Mouse (Mus musculus) midbrain, embryonic 10.5 days (tissue): ENCODE measurements around the gene Olfr524. TPM values are rescaled to one million over a fixed set of nuclear protein-coding genes. Genes with fewer than 3 reads are reported as not detected.

Source experiments
- DNase-seq: peaks from one replicate; pipeline ENCODE4 v3.0.0-alpha.2; 2017; ENCODE audit warnings: low spot score
- H3K27ac ChIP-seq: fragments of 300-500 bp; sonication (generic); replicated peaks from 2 replicates; pipeline ENCODE4 v1.5.1; 2016; ENCODE audit warnings: mild to moderate bottlenecking
- H3K27me3 ChIP-seq: fragments of 300-500 bp; sonication (generic); 2 replicates; pipeline ENCODE4 v1.6.1; 2016; ENCODE audit warnings: low read depth, mild to moderate bottlenecking; ENCODE audit not compliant: poor library complexity, severe bottlenecking
- H3K36me3 ChIP-seq: fragments of 300-500 bp; sonication (generic); 2 replicates; pipeline ENCODE4 v1.6.1; 2016; ENCODE audit warnings: mild to moderate bottlenecking, moderate library complexity
- H3K4me1 ChIP-seq: fragments of 300-500 bp; sonication (generic); 2 replicates; pipeline ENCODE4 v1.6.1; 2016
- H3K4me3 ChIP-seq: fragments of 300-500 bp; sonication (generic); 2 replicates; pipeline ENCODE4 v1.5.1; 2016; ENCODE audit warnings: mild to moderate bottlenecking, moderate library complexity
- H3K9me3 ChIP-seq: fragments of 300-500 bp; sonication (generic); replicated peaks from 2 replicates; pipeline ENCODE4 v1.6.1; 2016; ENCODE audit warnings: mild to moderate bottlenecking
- WGBS: fragments of 180-500 bp; shearing (Covaris S2); methylation state at CpG from one replicate; pipeline ENCODE4 v1.1.7; 2016; 5-methylcytosine and 5-hydroxymethylcytosine counted together
- polyA plus RNA-seq: library from polyadenylated mRNA; unstranded; fragments of >200 nt; fragmentation: Nextera tagmentation; extraction: Ambion mirVana; gene quantifications from 2 replicates; pipeline ENCODE4 v1.2.1, GENCODE M21; 2016

Olfr524 gene
- not detected in 2 replicates for polyA plus RNA-seq

DNA sequence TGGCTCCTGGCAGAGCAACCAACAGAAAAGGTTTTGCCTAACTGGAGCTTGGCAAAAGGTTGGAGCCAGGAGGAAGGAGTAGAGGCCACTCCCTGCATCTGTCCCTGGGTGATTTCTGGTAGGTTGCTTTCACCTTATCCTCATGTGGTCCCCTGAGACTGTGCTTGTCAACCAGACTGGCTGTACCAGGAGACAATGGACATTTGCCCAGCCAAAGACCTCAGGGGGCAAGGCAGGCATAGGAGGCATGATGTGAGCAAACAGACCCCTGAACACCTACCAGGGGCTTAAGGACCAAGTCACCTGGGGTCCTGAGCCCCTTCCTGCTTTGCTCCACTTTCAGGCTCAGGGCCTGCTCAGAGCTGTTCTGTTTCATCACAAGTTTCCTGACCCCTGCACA is at the start of gene Olfr524:
TSS of gene Olfr524 (minus strand) at position 101 of the 400 bp plus-strand sequence.
- no peak for DNase-seq
- H3K36me3 ChIP-seq = no peaks in the 10 kb centered on the region
- no peak within 1 kb of the TSS for H3K27ac ChIP-seq
- H3K27me3 ChIP-seq = no peaks in the 10 kb centered on the region
- H3K9me3 ChIP-seq = no peaks in the 10 kb centered on the region
- H3K4me3 ChIP-seq = no peak within 1 kb of the TSS
- no peaks in the 10 kb centered on the region for H3K4me1 ChIP-seq

DNA sequence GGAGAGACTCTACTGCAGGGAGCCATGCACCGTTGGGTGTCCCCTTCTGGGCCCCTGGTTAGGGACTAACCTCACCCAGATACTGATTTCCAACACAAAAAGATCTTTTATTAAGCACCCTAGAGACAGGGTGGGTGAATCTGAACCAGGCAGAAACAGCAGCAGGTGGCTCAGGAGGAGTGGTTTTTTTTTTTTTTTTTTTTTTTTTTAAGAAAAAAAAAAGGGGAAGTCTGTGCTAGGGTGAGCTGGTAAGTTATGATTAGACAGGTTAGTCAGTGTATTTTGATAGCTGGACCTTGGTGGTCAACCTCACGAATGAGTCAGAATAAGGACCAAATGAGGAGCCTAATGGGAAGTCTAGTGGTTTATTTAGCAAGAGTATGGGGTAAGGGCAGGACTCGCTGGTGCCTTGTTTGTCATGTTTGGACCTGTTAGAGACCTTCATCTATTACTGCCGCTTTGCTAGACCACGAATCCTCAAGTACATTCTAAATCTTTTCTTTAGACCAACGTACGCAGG is 48.1 kb upstream of the Olfr524 start:
- Histone ChIP-seq H3K27ac (no peak overlapping the region), H3K36me3 (no peaks in the 10 kb centered on the region), H3K4me1 (no peaks in the 10 kb centered on the region), H3K9me3 (no peaks in the 10 kb centered on the region), H3K4me3 (no peak overlapping the region), H3K27me3 (no peaks in the 10 kb centered on the region)
- 85% methylated on average over 7 of the region's 7 CpGs for WGBS
- DNase-seq = no peak

DNA sequence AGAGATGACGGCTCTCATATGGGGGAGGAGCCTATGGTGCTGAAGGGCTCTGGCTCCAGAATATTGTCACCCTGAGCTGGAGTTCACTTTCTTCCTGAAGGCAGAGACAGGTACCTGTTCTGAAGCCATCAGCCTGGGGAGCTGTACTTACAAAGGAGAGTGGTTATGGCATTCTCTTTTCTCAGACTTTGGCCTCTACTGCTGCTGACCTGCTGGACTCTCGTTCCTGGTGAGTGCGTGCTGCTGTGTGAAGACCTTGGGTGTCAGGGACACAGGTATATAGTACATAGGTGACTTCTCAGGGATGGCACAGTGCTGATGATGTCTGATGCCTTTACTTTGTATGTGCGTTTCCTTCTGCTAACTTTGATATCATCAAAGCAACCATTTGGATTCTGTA is 41.5 kb upstream of the Olfr524 start, which contains the start of gene 5830411N06Rik:
TSS of gene 5830411N06Rik (plus strand) at position 69 of the 400 bp plus-strand sequence.
- H3K4me3 ChIP-seq = no peak within 1 kb of the TSS

DNA sequence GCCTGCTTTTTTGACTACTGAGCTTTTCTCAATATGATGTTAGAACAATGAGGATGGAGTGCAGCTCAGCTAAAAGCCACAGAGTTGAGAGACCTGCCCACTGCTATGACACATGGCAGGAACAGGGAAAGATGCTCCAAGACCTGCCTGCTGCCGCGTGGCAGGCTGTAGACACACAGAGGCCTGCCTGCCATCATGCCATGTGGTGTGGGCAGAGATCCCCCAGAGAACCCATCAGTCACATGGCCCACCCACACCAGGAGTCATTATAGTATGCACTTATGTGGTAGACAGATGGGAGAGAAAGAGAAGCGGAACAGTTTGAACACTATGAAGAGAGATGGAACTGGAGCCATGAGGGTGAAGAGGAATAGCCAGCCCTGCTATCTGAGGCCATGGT is 27.9 kb upstream of the Olfr524 start:
- 89% methylated on average over 3 of the region's 3 CpGs for WGBS
- no peak for DNase-seq
- no peak overlapping the region for H3K27ac ChIP-seq

More for the DNA sequence above, 41.5 kb upstream of the Olfr524 start, which contains the start of gene 5830411N06Rik:
- H3K9me3 ChIP-seq = no peaks in the 10 kb centered on the region; the same call in 1 of the 2 replicates
- no peaks in the 10 kb centered on the region for H3K36me3 ChIP-seq
- H3K27me3 ChIP-seq = no peaks in the 10 kb centered on the region
- no peak for DNase-seq
- no peak within 1 kb of the TSS for H3K27ac ChIP-seq
- WGBS = 83% methylated on average over 4 of the region's 4 CpGs
- no peaks in the 10 kb centered on the region for H3K4me1 ChIP-seq

DNA sequence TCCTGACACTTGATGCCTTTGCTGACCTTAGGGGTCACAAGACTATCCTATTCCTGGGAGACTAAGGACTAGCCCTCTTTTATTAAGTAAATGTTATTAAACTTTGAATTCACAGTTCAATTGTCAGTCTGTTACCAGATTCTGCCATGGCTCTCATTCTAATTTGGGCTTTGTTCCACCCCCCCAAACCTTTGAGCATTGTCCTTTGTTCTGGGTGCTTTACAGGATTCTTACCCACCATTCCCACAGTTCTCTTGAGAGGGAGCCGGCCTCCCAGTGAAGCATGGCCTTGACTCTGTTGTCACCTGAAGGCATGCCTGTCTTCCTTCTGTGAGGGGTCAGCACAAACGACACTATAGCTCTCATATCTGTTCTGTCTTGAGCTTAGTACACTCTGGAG is 25.3 kb upstream of the Olfr524 start:
- Histone ChIP-seq H3K27ac (no peak overlapping the region), H3K27me3 (no peaks in the 10 kb centered on the region)
- WGBS = 77% methylated on average over 2 of the region's 2 CpGs

More for the DNA sequence above, 27.9 kb upstream of the Olfr524 start:
- Histone ChIP-seq H3K27me3 (no peaks in the 10 kb centered on the region), H3K36me3 (no peaks in the 10 kb centered on the region), H3K4me1 (no peaks in the 10 kb centered on the region), H3K9me3 (no peaks in the 10 kb centered on the region), H3K4me3 (no peak overlapping the region)

DNA sequence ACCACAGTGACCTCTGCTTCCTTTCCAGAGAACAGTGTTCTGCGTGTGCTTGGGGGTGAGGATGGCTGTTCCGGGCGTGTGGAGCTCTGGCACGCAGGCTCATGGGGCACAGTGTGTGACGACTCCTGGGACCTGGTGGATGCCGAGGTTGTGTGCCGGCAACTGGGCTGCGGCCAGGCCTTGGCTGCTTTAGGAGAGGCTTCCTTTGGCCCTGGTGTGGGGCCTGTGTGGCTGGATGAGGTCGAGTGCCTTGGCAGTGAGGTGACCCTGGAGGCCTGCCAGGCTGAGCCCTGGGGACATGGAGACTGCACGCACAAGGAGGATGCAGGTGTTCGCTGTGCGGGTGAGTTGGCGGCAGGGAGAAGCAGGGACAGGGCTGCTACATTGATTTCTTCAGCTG is 22.7 kb upstream of the Olfr524 start:
- no peak for DNase-seq
- Histone ChIP-seq H3K4me3 (no peak overlapping the region), H3K9me3 (no peaks in the 10 kb centered on the region), H3K27me3 (no peaks in the 10 kb centered on the region), H3K36me3 (no peaks in the 10 kb centered on the region), H3K4me1 (no peaks in the 10 kb centered on the region), H3K27ac (no peak overlapping the region)
- WGBS = 88% methylated on average over 13 of the region's 13 CpGs

More for the DNA sequence above, 25.3 kb upstream of the Olfr524 start:
- no peaks in the 10 kb centered on the region for H3K4me1 ChIP-seq
- DNase-seq = no peak
- H3K36me3 ChIP-seq = no peaks in the 10 kb centered on the region
- H3K4me3 ChIP-seq = no peak overlapping the region
- H3K9me3 ChIP-seq = no peaks in the 10 kb centered on the region

DNA sequence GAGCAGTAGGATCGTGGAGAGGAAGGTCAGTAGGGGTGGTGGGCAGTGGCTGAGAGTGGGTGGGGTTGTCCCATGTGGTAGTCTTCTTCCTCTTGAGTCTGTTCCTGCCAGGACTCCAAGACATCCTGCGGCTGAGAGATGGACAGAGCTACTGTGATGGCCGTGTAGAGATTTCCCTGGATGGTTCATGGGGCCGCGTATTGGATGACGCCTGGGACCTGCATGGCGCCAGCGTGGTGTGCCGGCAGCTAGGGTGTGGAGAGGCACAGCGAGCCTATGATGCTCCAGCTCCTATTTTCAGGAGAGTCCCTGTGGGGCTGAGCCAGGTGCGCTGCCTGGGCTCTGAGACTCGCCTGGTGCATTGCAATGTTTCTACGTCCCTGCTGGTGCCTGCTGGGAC is 18.4 kb upstream of the Olfr524 start:
- DNase-seq = no peak
- H3K4me3 ChIP-seq = no peak overlapping the region
- no peaks in the 10 kb centered on the region for H3K9me3 ChIP-seq
- no peaks in the 10 kb centered on the region for H3K27me3 ChIP-seq
- WGBS = 90% methylated on average over 13 of the region's 13 CpGs
- H3K36me3 ChIP-seq = no peaks in the 10 kb centered on the region
- no peaks in the 10 kb centered on the region for H3K4me1 ChIP-seq
- no peak overlapping the region for H3K27ac ChIP-seq

DNA sequence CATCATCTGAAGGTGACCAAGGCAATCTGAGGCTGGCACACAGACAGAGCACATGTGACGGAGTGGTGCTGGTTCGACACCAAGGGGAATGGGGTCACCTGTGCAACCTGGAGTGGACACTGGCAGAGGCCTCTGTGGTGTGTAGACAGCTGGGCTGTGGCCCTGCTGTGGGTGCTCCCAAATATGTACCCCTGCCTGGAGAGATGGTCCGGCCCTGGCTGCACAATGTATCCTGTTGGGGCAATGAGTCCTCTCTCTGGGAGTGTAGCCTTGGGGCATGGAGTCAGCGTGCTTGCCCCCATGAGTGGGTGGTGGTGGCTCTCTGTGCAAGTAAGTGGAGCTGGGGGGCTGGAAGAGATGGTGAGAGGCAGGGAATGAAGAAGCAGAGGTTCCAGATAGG is 14.6 kb upstream of the Olfr524 start:
- no peaks in the 10 kb centered on the region for H3K9me3 ChIP-seq
- H3K27ac ChIP-seq = no peak overlapping the region
- DNase-seq = no peak
- no peaks in the 10 kb centered on the region for H3K27me3 ChIP-seq
- no peaks in the 10 kb centered on the region for H3K4me1 ChIP-seq
- no peak overlapping the region for H3K4me3 ChIP-seq
- H3K36me3 ChIP-seq = no peaks in the 10 kb centered on the region
- WGBS = 83% methylated on average over 4 of the region's 4 CpGs

DNA sequence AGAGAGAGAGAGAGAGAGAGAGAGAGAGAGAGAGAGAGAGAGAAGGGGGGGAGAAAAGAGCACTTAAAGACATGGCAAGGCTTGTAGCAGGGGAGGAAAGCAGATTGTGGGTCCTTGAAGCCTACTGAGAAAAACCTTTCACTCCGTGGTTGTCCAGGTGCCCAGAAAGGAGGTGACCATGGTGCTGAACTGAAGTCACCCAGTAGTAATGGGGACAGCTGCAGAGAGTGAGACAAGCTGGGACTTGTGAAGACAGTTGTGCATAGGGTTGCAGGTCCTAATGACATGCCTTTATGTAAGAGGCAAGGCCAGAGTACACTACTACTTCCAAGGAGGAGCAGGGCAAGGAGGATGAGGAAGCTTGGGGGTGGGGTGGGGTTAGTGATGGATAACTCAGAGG is 13.5 kb upstream of the Olfr524 start:
- no peaks in the 10 kb centered on the region for H3K27me3 ChIP-seq
- no peak overlapping the region for H3K27ac ChIP-seq
- H3K36me3 ChIP-seq = no peaks in the 10 kb centered on the region
- no peaks in the 10 kb centered on the region for H3K4me1 ChIP-seq
- WGBS = 15% methylated on average over 1 of the region's 1 CpGs
- H3K9me3 ChIP-seq = no peaks in the 10 kb centered on the region
- no peak overlapping the region for H3K4me3 ChIP-seq
- DNase-seq = no peak

DNA sequence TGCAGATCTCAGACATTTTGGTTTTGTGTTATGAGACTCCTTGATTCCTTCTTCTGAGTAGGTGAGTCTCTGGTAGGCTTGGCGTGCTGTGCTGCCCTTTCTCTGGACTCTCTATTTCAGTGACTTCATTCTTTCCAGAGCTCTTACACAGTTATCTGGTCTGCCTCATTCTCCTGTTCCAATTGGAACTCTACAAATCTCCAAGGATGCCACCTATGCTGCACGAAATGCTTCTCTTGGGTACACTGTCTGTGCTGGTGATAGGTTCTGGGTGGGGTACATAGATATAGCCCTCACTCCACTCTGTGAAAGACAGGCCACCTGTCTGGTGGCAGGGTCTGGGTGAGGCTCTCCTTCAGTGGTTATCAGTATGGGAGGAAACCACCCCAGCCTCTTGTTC is 12.2 kb upstream of the Olfr524 start, which contains the start of gene Cd163l1:
TSS of gene Cd163l1 (plus strand) at position 301 of the 400 bp plus-strand sequence.
- no peak within 1 kb of the TSS for H3K4me3 ChIP-seq
- WGBS = 88% methylated on average over 2 of the region's 2 CpGs

DNA sequence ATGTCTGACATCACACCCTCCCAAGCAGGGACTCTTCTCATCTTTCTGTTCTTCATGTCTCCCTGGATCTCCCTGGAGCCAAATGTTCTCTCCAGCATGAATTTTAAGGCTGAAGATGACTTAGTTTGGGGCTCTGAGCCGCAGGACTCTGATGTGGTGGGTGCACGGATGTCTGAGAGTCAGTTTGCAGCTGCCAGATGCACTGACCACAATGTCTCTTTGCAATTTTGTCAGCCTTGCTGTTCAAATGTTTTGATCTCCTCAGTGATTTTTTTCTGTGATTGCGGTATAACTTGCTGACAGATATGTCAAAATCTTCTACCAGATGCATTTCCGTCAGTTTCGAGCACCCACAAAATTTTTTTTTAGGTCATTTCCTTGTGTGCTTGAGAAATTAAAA is 8.1 kb upstream of the Olfr524 start:
- 84% methylated on average over 5 of the region's 5 CpGs for WGBS

More for the DNA sequence above, 12.2 kb upstream of the Olfr524 start, which contains the start of gene Cd163l1:
- H3K27me3 ChIP-seq = no peaks in the 10 kb centered on the region
- no peaks in the 10 kb centered on the region for H3K4me1 ChIP-seq
- no peaks in the 10 kb centered on the region for H3K9me3 ChIP-seq
- no peak within 1 kb of the TSS for H3K27ac ChIP-seq
- no peaks in the 10 kb centered on the region for H3K36me3 ChIP-seq
- DNase-seq = no peak

DNA sequence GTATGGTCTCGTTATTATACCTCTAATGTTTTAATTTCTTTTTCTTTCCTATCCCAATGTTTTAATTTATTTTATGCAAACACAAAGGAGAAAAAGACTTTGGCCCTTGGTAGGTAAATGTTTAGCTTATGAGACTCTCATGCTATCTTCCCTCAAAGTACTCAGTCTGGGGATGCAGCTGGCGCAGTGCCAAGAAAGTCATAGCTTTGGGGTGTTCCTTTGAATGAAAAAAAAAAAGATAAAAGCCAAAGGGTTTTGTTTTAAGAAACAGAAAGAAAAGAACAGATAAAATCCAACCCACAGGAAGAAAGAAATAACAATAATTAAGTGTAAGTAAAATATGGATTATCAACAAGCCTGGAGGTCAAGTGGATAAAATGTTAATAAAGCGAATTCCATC is 2.9 kb upstream of the Olfr524 start:
- 84% methylated on average over 3 of the region's 3 CpGs for WGBS
- DNase-seq = no peak
- Histone ChIP-seq H3K27ac (no peak overlapping the region), H3K4me3 (no peak overlapping the region), H3K9me3 (no peaks in the 10 kb centered on the region), H3K36me3 (no peaks in the 10 kb centered on the region), H3K27me3 (no peaks in the 10 kb centered on the region), H3K4me1 (no peaks in the 10 kb centered on the region)

More for the DNA sequence above, 8.1 kb upstream of the Olfr524 start:
- H3K27me3 ChIP-seq = no peaks in the 10 kb centered on the region
- no peak for DNase-seq
- H3K9me3 ChIP-seq = no peaks in the 10 kb centered on the region
- H3K27ac ChIP-seq = no peak overlapping the region
- no peak overlapping the region for H3K4me3 ChIP-seq
- no peaks in the 10 kb centered on the region for H3K4me1 ChIP-seq
- no peaks in the 10 kb centered on the region for H3K36me3 ChIP-seq

DNA sequence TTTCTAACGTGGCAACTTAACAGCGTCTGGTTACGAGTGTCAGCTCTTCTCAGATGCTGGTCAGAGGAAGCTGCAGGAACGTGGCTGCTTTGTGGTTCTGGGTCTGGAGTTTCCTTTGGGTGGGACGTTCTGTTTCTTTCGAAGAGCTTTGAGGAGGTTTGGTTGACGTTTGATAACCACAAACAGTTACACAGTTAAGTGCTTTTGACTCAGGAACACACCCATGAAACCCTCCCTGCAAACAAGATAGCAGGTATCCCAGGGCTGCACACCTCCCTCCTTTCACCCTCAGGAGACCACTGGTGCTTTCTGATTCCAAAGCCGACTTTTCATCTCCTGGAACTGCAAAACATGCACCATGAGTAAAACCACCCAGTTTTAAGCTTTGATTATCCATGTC is 2.4 kb upstream of the Olfr524 start:
- no peaks in the 10 kb centered on the region for H3K4me1 ChIP-seq
- H3K27ac ChIP-seq = no peak overlapping the region
- no peaks in the 10 kb centered on the region for H3K27me3 ChIP-seq
- DNase-seq = no peak
- no peaks in the 10 kb centered on the region for H3K36me3 ChIP-seq
- H3K9me3 ChIP-seq = no peaks in the 10 kb centered on the region
- no peak overlapping the region for H3K4me3 ChIP-seq
- 80% methylated on average over 8 of the region's 8 CpGs for WGBS

DNA sequence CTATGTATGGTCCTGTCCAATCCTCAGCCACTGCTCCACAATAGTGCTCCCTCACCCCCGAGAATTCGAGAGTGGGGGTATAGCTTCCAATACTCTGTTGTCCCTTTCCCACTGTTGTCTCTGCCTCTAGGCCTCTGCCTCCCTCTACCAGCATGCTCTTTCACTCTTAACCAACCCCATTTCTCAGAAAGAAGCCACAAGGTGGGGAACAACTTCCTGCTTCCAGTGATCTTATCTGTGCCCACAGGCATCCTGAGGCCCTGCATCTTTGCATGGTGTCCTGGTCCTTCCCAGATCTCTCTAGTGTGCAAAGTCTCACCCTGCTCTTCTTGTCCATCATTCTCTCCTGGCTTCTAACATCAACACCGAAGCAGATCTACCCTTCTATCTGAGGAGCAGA is 1.1 kb upstream of the Olfr524 start:
- 87% methylated on average over 3 of the region's 3 CpGs for whole genome bisulfite sequencing
- Histone ChIP-seq H3K4me3 (no peak overlapping the region), H3K4me1 (no peaks in the 10 kb centered on the region), H3K27ac (no peak overlapping the region), H3K36me3 (no peaks in the 10 kb centered on the region), H3K9me3 (no peaks in the 10 kb centered on the region), H3K27me3 (no peaks in the 10 kb centered on the region)
- DNase-seq = no peak
